Mouse (Mus musculus) layer of hippocampus, postnatal 10 days (tissue): ENCODE results near the gene Olfr221. TPM values are rescaled to one million over a fixed set of nuclear protein-coding genes. Genes with fewer than 3 reads are reported as not detected.
"Not testable (repeated sequence)": the region's sequence is repeated elsewhere in the genome, so short reads cannot be mapped to it uniquely, and the experiment has no call there.

Experiments used
- DNase-seq, 2 experiments: peaks; one replicate each; pipeline ENCODE4 v3.0.0; 2021; ENCODE audit warnings: low spot score in 2 of 2
- long read RNA-seq: library from polyadenylated mRNA; stranded (forward); transcript quantifications from one replicate; pipeline ENCODE4 v2.0.0, GENCODE M21; 2023
- total RNA-seq, 2 experiments: library from RNA; stranded (reverse); gene quantifications; 2 replicates each; pipeline ENCODE4 v1.2.3; 2021

The Olfr221 gene
- total RNA-seq = not detected
- long read RNA-seq = 0 reads

- not testable (repeated sequence) for DNase-seq
These were observed at the start of gene Olfr221 for GRCm38 (mm10) chr14:52042359-52042758. Olfr221 (minus strand) TSS chr14:52042459.

GRCm38 (mm10) chr14:52083083-52083482 lies 40.8 kb upstream of the Olfr221 start:
- no peak for DNase-seq

DNA sequence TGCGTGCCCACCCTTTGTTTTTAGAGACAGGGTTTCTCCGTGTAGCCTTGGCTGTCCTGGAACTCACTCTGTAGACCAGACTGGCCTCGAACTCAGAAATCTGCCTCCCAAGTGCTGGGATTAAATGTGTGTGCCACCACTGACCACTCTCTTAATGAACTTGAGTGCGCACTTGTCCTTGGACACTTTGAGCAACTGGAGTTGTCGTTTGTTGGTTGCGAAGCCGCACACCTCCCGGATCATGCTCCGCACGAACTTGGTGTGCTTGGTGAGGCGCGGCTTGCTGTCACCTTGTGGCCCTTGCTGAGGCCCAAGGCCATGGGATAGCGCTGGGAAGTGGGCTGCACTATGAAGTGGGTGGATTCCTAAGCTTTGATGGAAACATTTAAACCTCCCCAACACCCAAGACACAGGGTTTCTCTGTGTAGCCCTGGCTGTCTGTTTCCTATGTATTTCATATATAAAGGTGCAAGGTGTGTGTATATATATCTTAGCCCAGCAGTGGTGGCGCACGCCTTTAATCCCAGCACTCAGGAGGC lies 29.4 kb upstream of the Olfr221 start:
- no peak for DNase-seq

DNA sequence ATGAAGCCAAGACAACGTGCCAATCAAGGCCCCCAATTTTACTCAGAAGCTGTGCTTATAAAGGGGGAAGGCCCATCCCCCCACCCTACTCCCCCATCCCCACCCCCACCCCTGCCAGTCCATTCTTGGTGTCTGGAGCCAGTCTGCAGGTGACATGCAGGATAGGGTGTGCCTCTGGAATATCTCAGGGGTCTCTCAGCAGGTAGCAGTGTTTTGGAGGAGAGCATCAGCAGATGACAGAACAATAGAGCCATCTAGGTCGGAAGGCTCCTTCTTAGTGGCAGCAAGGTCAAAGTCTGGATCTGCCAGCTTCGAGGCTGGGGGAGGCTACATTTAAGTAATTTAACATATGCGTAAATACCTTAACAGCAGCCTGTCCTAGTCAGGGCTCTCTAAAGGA lies 23.9 kb upstream of the Olfr221 start:
- no peak for DNase-seq

- DNase-seq = no peak
These were observed 19.5 kb upstream of the Olfr221 start for GRCm38 (mm10) chr14:52061798-52062197.

- no peak for DNase-seq
These were observed 18.5 kb upstream of the Olfr221 start for GRCm38 (mm10) chr14:52060800-52061199.

GRCm38 (mm10) chr14:52059982-52060381 lies 17.7 kb upstream of the Olfr221 start:
- no peak for DNase-seq

DNA sequence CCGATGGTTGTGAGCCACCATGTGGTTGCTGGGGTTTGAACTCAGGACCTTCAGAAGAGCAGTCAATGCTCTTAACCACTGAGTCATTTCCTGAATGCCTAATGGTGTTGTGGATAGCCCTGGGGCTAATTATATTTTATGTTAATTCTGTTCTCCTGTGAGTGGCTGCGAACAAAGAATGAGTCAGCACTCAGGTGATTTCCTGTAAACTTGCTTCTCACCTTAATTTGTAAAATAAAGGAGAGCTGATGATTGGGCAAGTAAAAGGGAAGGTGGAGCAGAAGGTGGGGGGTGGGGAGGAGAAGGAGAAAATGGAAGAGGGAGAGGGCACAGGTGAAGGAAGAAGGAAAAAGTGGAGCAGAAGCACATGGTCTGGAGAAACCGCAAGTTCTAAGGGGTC lies 10.5 kb upstream of the Olfr221 start:
- not testable (repeated sequence) for DNase-seq

GRCm38 (mm10) chr14:52045966-52046565 lies 3.8 kb upstream of the Olfr221 start:
- no peak for DNase-seq

DNA sequence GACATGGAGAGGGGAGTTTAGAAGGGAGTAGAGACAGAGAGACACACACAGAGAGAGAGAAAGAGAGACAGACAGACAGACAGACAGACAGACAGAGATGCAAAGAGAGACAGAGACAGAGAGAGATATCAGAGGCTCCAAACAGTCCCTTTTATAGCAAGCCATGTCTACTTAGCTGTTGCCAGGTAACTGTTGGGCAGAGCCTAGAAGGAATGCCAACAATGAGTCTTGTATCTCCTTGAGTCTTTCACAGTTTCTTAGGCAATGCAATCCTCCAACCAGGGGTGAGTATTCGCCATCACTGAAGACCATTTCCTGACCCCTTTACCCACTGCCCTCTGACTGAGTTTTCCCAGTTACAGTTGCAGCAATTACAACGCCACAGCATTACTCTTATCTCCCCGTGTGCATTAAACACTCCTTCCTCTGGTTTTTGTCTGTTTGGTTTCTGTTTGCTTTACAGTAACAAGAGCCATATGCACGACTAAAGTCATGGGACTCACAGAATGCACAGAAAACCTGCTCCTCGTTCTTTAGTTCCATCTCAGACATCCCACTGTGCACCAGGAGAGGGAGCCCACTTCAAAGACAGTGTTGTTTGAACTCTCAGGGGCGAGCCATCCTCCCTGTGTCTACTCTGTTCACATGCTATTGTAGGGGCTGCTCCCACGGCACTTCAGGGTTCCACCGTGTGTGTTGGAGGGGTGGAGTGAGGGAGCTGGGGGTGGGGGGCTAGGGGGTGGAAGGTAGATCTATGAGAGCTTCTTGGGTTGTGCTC lies 2.8 kb upstream of the Olfr221 start:
- DNase-seq = peak; percentile 37 to 43

DNA sequence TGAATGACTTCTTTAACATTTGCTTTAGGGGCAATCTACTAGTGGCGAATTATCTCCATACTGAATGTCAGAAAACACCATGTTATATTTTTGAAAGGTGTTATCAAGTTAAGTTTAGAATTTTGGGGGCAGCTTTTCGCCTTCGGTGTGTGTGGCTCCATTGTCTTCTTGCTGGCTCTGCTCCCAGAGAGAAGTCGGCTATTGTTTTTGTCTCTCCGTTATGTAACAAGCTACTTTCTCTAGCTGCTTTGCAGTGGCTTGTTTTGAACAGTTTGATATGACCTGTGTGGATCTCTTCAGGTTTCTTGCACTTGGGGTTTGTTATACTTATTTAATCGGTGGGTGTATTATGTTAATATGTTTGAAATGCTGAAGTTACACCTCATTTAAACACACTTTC lies 1.2 kb upstream of the Olfr221 start:
- DNase-seq = no peak

GRCm38 (mm10) chr14:52039332-52039731 lies 2.9 kb downstream of the Olfr221 start:
- DNase-seq = no peak

GRCm38 (mm10) chr14:52035926-52036325 lies 6.3 kb downstream of the Olfr221 start:
- no peak for DNase-seq

- DNase-seq = no peak
These were observed 15.9 kb downstream of the Olfr221 start for GRCm38 (mm10) chr14:52026342-52026741.

GRCm38 (mm10) chr14:52024133-52024532 lies 18.1 kb downstream of the Olfr221 start:
- DNase-seq = no peak

DNA sequence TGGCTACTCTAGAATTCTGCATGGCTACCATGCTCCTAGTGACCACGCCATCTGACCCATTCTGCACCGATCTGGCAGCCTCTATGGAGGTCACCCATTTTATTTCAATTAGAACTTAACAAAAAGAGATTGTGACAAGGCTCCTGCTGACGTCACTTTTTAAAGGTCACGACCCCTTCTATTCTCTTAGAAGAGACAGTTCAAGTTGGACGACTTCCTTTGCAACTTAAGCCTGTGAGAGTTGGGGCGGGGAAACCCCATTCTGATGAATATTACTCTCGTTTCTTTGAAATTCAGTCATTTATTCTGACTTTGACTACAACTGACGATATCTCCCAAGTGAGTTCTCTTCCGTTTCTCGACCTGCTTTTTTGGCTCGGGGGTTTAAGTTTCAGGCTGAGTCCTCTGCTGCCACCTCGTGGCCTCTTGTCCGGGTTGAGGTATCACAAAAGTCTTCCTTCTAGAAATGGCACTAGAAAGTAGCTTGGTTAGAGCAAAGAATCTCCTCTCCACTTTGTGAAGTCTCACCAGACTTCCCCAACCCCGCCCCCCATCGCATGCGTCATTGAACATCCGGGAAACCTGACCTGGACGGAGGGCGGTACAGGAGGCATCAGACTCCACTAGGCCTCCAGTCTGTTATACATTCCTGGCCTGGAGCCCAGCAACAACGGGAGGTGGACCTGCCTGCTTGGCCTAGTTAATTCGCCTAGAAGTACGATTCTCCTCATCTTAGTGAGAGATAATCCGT lies 19.4 kb downstream of the Olfr221 start:
- peak; percentile 84 to 89 for DNase-seq

DNA sequence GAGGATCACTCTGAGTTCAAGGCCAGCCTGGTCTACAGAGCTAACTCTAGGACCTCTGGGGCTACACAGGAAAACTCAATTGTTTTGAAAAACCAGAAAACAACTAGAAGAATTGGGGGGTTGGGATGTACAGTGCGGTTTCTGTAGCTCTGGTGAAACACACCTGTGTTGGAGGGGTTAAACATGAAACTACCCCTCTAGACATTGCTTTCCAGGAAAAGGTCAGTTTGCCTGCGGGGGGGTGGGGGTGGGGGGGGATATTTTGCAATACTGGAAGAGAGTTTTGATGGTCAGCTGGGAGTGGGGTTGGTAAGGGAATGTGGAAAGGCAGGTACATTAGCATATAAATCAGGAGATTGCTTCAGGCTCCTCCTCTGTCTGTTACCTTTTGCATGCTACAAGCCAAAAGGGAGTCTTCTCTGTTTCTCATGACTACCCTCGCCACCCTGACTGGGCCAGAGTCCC lies 20.0 kb downstream of the Olfr221 start:
- no peak for DNase-seq

DNA sequence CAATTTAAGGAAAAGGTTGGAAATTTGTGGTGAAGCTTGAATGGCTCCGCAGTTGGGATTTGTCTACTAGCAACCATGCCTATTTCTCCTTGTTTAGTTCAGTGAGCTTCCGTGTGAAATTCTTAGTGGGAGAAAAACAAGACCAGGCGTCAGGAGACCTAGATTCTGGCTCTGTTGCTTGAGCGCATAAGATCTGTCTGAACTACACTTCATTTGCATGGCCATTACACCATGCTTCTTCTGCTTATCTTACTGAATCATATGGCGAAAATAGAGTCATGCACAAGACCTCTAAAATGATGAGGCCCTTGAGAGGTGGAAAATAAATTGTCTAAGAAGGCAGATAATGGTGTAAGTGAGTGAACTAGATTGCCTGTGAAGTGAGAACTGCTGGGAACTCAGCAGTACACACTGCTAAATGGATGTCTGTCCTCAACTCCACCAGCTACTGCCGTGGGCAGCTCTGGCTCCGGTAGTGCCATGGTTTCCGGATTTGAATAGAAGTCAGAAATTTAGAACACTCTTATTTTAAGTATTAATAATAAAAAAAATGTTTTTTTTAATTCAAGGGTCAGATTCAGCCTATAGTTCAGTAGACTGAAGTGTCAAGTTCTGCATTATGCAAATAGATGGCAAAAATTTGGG lies 20.6 kb downstream of the Olfr221 start:
- DNase-seq = no peak

- DNase-seq = no peak
These were observed 21.1 kb downstream of the Olfr221 start for GRCm38 (mm10) chr14:52021138-52021529.

- peak; percentile 60 to 71 for DNase-seq
These were observed 21.6 kb downstream of the Olfr221 start, which contains the start of gene Zfp219 for GRCm38 (mm10) chr14:52020486-52021137. Zfp219 (minus strand) TSS chr14:52020733.
